Mouse (Mus musculus): ENCODE data around the gene Vamp1. TPM values are rescaled to one million over a fixed set of nuclear protein-coding genes. Genes with fewer than 3 reads are reported as not detected.

Gene Vamp1
- 4.1 and 4.2 TPM in 2 replicates for polyA plus RNA-seq (2015; fragmentation: Nextera tagmentation; extraction: Ambion mirVana)

DNA sequence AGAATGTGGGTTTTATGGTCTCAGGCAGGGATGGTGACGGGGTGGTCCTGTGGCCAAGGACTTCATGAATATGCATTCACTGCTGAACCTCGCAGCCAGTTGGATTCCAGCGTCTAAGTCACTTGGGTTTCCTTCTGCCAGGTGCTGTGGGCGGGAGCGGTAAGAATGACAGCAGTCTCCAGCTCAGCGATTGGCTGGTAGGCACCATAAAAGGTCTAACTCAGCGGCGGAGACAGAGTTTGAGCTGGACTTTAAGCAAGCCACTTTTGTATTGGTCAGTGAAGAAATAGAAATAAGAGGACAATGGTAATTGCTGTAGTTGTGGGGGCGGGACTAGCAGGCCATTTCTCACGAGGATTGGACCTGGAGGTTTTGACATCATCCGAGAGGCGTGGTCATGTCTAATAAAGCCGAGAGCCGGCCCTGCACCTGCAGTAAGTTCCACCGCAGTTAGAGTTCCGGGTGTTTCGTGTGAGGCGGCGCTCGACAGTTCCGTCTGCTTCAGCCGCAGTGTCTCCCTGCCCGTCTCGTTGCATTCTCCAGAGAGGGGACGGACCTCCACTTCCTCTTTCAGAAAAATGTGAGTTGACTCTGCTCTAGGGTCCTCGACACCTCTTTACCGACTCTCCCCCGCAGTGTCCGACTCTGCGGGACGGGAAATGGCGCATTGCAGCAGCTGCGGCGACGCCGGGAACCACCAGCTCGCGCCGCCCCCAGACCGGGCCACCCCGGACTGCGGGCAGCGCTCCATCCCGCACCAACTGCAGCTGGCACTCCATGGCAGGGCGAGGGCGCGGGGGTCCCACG, at the start of gene Vamp1:
TSS of gene Vamp1 (plus strand) at position 404 of the 807 bp plus-strand sequence.

DNA sequence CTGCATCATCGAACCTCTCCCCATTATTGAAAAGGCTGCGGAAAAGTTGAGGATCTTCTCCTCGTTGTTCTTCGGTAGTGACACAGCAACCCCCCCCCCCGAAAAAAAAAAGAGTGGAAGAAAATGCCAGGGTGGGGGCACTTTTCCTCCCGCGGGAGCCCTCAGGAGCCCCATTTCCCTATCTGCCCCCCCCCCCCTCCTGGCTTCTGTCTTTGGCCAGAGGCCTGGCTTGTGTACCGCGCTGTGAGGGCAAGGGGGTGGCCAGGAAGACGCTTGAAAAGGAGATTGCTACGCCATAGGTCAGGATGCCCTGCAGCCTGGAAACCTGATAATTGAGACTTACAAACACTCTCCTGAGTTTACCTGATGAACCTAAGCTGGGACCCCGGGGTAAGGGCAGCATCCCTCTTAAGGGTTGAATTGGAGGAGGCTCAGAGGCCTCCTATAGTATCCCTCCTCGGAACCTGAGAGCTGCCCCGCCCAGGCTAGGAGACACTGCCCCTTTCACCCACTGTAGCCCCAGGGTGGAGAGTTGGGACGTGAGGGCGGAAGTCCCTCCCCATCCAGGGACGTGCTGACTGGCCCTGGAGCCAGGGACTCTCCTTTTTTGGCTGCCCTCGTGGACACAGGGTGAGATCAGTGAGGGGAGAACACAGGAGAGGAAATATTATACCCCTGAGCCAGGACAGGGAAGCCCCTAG, 49.1 kb upstream of the Vamp1 start, which contains the start of gene Gapdh:
TSS of gene Gapdh (minus strand) at position 417 of the 701 bp plus-strand sequence.

DNA sequence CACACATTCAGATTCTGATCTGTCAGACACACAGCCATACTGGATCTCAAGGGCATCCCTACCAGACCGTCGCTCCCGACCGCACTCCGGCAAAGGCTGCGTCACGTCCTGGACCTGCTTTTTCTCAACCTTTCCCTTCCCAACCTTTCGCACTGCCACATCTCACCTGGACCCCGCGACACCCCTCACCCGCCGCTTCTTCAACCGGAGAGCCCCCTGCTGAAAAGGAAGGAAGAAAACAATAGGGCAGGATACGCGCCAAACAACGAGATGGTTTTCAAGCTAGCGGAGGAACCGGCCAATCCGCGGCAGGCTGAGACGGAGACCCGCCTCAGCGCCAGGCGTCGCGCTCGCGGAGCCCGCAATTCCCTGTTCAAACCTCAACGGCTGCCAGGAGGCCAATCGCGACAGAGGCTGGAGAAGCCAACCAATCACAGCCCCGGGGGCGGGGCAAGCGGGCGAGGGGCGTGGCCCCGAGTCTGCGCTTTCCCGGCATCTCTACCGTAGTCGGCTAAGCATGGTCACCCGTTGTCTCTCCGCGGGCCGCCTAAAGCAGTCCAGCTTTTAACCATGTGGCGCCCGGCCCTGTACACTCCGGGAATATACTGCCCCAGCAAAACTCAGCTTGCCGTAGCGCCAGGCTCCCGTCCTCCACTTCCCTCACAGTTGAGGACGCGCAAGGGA, 23.9 kb upstream of the Vamp1 start, which contains the start of the genes Ncapd2 and Mrpl51:
TSS of gene Ncapd2 (minus strand) at position 370 of the 684 bp plus-strand sequence.
TSS of gene Mrpl51 (plus strand) at position 470 of the 684 bp plus-strand sequence.

DNA sequence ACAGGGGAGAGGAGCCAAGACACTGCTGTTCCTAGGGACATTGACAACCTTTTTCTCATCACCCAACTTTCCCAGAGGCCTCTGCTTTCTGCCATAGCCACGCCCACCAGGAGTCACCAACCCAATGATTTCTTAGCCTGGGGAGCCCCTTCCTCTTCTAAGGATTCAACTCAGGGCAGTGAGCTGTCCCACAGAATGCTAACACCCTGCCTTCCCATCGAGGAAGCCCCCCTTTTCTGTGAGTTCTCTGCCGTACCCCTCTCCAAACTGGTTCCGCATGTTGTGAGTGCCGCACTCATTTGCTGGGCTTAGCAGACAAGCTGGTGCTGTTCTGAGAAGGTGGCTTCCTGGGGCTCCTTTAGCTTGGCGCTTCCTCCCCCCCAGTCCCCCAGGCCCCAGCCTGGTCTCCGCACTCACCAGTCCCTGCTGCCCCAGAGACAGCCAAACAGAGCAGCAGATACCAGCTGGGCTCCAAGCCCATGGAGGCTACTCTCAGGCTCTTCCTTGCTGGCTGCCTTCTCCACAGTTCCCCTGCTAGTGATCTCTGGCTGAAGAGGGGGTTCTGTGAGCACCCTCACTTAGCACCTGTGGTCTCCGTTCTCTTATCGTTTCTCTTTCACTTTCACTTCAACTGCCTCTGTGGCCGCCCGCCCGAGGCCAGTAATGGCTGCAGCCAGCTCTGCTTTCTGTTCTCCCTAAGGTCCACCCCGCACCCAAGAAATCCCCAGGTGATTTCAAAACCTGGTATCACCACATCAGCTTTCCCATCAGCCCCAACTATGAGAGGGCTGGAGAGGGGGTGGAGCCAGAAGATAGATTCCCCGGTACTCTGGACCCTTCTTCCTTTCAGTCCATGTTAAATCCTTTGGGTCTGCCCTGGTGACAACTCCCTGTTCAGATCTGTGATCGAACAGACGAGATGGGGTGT, 16.0 kb downstream of the Vamp1 start, which contains the start of gene Tapbpl:
TSS of gene Tapbpl (minus strand) at position 744 of the 928 bp plus-strand sequence.

DNA sequence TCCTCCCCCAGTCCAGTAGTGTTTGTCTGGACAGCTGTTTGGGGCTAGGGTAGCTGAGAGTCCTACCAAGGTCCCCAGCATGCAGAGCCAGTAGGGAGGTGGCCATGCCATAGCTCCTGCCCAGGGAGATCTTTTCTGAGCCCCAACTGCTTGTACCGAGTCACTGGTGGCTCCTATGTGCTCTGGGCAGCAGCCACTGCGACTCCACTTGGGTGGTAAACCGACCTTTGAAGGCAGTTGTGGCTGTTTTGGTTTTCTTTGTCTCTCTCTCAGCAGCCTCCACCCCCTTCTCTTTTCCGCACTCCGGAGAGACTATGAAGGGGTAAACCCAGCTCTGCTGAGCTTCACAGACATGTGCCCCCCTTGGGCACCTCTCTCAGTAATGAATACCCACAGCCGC, 21.4 kb downstream of the Vamp1 start, which contains the start of gene Cd27:
TSS of gene Cd27 (minus strand) at position 229 of the 400 bp plus-strand sequence.

DNA sequence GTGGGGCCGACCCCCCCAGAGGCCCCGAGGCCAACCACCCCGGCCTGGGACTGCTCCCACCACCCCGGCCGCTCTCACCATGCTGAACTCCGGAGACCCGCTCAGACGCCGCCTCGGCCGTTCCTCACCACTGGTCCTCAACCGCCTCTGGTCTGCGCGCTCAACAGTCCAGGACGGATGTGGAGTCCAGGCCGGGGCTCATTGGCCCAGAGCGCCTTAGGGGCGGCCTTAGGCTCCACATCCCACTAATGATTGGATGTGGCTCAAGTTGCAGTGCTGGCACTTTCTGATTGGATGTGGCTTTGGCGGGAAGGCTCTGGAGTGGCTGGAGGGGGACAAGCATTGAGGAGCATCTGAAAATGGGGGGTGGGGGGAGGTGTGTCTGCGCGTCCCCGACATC, 70.5 kb downstream of the Vamp1 start, which contains the start of gene Tuba3a:
TSS of gene Tuba3a (minus strand) at position 153 of the 400 bp plus-strand sequence.

Other genes with a start within 250 kb of the Vamp1 start
- 0.41 and 0.47 TPM in 2 replicates for gene Pianp, start 218.9 kb upstream of the Vamp1 start, polyA plus RNA-seq (2015; fragmentation: Nextera tagmentation; extraction: Ambion mirVana)
- gene Zfp384, start 206.4 kb upstream of the Vamp1 start, polyA plus RNA-seq (2015; fragmentation: Nextera tagmentation; extraction: Ambion mirVana): 5.5 and 7.0 TPM in 2 replicates
- 43.3 and 47.7 TPM in 2 replicates for gene Ing4, start 175.8 kb upstream of the Vamp1 start, polyA plus RNA-seq (2015; fragmentation: Nextera tagmentation; extraction: Ambion mirVana)
- 5.1 and 7.5 TPM in 2 replicates for gene Acrbp, start 165.9 kb upstream of the Vamp1 start, polyA plus RNA-seq (2015; fragmentation: Nextera tagmentation; extraction: Ambion mirVana)
- gene Lpar5, start 147.6 kb upstream of the Vamp1 start, polyA plus RNA-seq (2015; fragmentation: Nextera tagmentation; extraction: Ambion mirVana): 1.4 and 1.8 TPM in 2 replicates
- gene Chd4, start 119.6 kb upstream of the Vamp1 start, polyA plus RNA-seq (2015; fragmentation: Nextera tagmentation; extraction: Ambion mirVana): 39.3 and 45.6 TPM in 2 replicates
- gene Nop2, start 83.6 kb upstream of the Vamp1 start, polyA plus RNA-seq (2015; fragmentation: Nextera tagmentation; extraction: Ambion mirVana): 35.5 and 37.8 TPM in 2 replicates
- 9.4 and 12.4 TPM in 2 replicates for gene Iffo1, start 70.3 kb upstream of the Vamp1 start, polyA plus RNA-seq (2015; fragmentation: Nextera tagmentation; extraction: Ambion mirVana)
- gene Gapdh, start 49.1 kb upstream of the Vamp1 start, polyA plus RNA-seq (2015; fragmentation: Nextera tagmentation; extraction: Ambion mirVana): 647 and 650 TPM in 2 replicates
- gene Ncapd2, start 23.9 kb upstream of the Vamp1 start, polyA plus RNA-seq (2015; fragmentation: Nextera tagmentation; extraction: Ambion mirVana): 118 and 127 TPM in 2 replicates
- 198 and 200 TPM in 2 replicates for gene Mrpl51, start 23.8 kb upstream of the Vamp1 start, polyA plus RNA-seq (2015; fragmentation: Nextera tagmentation; extraction: Ambion mirVana)
- 5.6 and 8.6 TPM in 2 replicates for gene Tapbpl, start 16.3 kb downstream of the Vamp1 start, polyA plus RNA-seq (2015; fragmentation: Nextera tagmentation; extraction: Ambion mirVana)
- 5.3 and 6.2 TPM in 2 replicates for gene Cd27, start 21.5 kb downstream of the Vamp1 start, polyA plus RNA-seq (2015; fragmentation: Nextera tagmentation; extraction: Ambion mirVana)
- not detected in 2 replicates for gene Tuba3a, start 70.5 kb downstream of the Vamp1 start, polyA plus RNA-seq (2015; fragmentation: Nextera tagmentation; extraction: Ambion mirVana)
- 20.9 and 27.0 TPM in 2 replicates for gene Ltbr, start 98.3 kb downstream of the Vamp1 start, polyA plus RNA-seq (2015; fragmentation: Nextera tagmentation; extraction: Ambion mirVana)
- gene Scnn1a, start 105.1 kb downstream of the Vamp1 start, polyA plus RNA-seq (2015; fragmentation: Nextera tagmentation; extraction: Ambion mirVana): 1.3 and 1.9 TPM in 2 replicates
- gene Tnfrsf1a, start 133.8 kb downstream of the Vamp1 start, polyA plus RNA-seq (2015; fragmentation: Nextera tagmentation; extraction: Ambion mirVana): 38.0 and 49.0 TPM in 2 replicates
- gene Plekhg6, start 165.2 kb downstream of the Vamp1 start, polyA plus RNA-seq (2015; fragmentation: Nextera tagmentation; extraction: Ambion mirVana): 0.07 and 0.10 TPM in 2 replicates